Mouse (Mus musculus): ENCODE results near the gene Mboat2.

Gene Mboat2

DNA sequence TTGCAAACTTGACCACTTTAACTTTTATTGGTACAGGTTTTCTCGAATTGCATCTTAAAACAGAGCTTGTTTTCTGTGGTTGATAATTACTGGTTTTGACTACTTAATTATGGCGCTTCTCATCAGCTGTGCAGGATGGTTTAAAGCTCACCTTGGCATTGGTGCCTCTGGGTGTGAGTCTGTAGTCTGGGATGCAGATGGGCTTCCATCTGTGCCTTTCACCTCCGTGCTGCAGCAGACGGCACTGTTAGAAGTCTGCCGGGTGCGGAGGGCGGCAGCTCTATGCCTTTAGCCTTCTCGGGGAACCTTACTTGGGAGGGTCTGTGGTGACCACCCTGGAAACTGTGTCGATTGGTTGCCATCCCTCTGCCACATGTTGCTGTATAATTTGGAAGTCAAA is 29.8 kb downstream of the Mboat2 start:
- no peak for DNase-seq (ENCODE audit: low spot score in 2 of 2)

DNA sequence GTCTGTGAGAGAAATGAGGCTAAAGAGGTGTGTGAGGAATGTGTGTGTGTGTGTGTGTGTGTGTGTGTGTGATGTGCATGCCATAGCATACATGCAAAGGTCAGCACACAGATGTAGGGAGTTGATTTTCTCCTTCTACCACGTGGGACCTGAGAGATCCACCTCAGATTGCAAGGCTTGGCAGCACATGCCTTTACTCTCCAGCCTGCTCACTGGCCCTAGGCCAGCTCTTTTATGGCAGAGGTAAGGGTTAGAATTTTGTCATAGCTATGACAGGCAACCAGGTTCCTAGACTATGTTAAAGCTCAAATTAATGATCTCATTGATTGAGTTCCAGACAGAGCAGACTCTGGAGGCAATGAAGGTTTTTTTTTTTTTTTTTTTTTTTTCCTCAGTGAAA is 33.1 kb downstream of the Mboat2 start:
- no peak for DNase-seq (ENCODE audit: low spot score in 2 of 2)

DNA sequence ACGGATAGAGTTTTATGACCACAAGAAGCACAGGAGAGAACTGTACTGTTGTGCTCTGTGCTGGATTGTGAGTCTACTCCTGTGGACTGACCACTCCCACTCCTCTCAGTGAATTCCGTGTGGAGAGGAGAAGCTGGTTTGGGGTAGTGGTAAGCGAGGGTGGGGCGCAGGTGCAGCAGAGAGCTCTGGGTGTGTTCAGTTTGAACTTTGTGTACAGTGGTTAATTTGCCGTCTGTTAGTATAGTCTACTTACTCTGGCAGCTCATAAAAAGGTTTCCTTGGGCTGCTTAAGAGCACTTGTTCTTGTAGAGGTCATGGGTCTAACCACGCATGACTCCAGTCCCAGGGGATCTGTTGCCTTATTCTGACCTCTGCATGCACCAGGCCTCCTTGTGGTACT is 36.0 kb downstream of the Mboat2 start:
- no peak for DNase-seq (ENCODE audit: low spot score in 2 of 2)

DNA sequence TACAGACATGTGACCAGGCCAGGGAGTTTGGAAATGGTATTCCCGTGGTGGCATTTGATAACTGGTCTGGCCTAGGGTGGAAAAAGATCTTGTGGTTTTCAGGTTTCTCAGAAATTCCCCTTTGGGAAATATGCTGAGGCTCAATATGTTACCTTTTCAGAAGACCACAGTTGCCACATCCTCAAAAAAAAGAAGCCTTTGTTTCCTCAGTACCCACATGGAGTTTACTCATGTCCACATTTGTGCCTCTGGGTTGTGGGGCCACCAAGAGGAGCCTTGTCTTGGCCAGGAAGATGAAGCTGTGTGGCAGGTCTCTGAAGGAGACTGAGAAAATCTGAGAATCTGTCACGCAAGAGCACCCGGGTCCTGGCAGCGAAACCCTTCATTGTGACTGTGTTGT is 38.0 kb downstream of the Mboat2 start:
- DNase-seq (ENCODE audit: low spot score in 2 of 2): no peak

DNA sequence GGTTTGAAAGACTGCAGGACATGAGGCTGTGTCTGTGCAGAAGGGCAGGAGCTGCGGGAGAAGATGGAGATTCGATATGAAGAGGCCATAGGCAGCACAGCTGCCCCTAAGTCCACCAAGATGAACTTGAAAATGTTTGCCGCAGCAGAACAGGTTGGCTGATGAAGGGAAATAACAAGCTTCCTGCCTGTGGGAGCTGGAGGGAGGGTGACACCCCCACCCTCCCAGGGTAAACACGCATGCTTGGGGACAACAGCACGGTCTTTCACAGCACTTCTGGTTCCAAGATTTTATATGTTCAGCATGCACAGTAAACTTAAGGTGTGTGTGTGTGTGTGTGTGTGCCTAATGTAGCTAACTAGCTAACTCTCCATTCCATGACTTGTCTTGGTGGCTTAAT is 38.6 kb downstream of the Mboat2 start:
- no peak for DNase-seq (ENCODE audit: low spot score in 2 of 2)

DNA sequence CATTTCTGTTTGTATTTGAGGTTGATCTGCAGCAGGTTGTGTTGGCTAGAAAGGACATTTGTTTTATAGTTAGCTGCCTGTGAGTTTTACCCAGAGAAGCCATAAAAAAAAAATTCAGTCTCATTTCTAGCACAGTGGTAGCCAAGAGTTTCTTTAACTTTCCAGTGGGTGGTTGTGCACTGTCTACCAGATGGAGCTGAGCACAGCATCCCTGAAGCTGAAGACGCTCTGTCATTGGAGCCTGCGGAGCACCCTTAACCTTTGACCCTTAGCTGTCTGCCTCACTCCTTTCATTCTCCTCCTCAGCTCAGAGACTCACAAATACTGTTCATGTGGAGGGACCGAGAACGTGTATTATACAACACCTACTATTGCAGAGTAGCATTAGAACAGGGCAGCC is 40.2 kb downstream of the Mboat2 start:
- DNase-seq (ENCODE audit: low spot score in 2 of 2): no peak

DNA sequence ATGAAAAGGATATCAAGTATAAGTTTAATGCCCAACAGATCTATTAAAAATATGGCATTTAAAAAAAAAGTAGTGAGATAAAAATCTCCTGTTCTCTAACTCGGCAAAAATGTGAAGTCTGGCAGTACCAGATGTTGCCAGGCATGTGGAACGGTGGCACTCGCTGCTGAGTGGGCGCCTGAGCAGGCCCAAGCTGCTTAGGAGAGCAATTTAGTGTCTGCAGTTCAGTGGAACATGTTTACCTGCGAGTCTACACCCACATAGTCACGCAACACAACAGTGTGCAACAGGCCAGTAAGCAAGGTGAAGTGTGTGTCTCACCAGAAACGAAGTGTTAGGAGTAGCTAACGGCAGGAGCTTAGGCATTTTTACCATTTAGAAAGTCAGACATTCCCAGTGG is 41.6 kb downstream of the Mboat2 start:
- no peak for DNase-seq (ENCODE audit: low spot score in 2 of 2)

DNA sequence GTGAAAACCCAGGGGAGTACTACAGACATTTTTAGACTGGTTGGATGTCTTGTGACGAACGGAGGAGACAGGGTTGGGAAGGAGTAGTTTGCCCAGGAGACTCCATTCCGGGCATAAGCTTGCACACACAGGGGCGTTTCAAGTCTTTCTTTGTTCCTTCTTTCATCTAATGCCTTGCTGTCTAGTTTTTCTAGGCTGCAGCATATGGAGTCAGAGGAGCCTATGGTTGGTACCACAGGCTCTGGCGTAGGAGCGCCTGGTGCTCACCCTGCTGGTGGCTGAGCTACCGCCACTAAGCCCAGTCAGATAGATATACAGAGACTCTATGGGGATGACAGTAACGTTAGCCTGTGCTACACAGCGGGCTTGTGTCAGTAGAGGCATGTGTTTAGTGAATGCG is 42.0 kb downstream of the Mboat2 start:
- DNase-seq (ENCODE audit: low spot score in 2 of 2): no peak

DNA sequence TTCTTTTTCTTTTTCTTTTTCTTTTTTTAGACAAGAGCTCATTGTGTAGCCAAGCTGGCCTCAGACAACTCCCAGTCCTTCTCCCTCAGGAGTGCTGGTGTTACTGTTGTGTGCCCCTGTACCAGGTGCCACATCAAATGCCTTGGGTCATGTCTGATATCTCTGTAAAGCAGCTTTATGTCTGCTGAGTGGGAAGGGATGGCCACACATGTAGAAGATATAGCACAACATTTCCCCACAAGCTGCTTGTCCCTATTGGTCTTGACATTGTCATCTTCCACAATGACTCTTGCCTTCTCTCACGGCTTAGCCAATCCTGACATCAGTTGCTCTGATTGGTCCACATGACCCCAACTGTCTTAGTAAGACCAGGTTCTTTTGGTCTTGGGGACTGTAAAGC is 45.2 kb downstream of the Mboat2 start:
- DNase-seq (ENCODE audit: low spot score in 2 of 2): no peak

DNA sequence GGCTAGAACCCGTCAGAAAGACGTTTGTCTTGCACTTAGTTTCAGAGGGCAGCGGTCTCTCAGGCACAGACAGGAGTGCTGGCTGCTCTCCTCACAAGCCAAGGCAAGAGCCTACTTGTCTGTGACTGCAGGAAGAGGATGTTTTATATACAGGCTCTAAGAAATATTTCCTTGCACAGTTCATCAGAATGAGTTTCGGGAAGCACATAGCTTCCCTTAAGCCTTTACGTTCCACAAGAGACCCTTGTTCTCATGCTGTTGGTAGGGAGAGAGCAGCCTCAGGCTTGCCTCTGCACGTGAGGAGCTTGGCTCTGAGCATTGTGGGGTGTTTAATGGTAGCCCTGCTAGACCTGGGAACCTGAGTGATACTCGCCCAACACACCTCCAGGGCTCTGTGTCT is 46.6 kb downstream of the Mboat2 start:
- DNase-seq (ENCODE audit: low spot score in 2 of 2): no peak

DNA sequence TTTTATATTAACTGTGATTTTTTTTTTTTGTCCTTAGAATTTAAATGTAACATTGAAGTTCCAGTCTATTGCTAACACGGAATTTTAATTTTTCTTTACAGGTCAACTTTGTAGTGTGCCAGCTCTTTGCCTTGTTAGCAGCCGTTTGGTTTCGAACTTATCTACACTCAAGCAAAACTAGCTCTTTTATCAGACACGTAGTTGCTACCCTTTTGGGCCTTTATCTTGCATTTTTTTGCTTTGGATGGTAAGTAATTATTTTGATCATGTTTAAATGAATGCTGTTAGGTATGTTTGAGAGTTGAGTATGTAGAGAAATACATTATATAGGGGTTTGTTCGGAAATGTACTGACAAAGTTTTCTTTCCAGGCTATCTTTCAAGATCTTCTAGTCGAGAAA is 47.4 kb downstream of the Mboat2 start:
- no peak for DNase-seq (ENCODE audit: low spot score in 2 of 2)

DNA sequence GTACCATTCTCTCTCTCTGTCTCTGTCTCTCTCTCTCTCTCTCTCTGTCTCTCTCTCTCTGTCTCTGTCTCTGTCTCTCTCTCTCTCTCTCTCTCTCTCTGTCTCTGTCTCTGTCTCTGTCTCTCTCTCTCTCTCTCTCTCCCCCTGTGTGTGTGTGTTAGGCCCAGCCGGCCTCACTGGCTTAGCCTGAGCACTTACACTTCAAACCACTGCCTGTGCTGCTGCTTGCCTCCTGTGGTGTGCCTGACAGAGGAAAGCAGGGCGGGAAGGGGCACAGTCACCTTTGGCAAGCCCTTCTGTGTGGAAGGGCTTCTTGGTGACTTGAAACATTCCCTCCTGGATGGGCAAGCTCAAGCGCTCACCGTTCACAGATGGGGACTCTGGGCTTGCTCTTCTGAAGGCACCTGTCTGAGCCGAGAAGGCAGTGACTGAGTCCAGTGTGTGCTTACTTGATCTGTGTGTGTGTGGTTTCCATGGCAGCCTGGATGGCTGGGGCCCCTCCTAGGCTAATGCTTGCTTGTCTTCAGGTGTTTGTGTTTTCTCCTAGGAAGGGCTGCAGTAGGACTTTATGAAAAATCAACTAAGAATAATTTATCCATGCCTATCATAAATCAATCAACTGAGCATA is 48.2 kb downstream of the Mboat2 start:
- no peak for DNase-seq (ENCODE audit: low spot score in 2 of 2)

DNA sequence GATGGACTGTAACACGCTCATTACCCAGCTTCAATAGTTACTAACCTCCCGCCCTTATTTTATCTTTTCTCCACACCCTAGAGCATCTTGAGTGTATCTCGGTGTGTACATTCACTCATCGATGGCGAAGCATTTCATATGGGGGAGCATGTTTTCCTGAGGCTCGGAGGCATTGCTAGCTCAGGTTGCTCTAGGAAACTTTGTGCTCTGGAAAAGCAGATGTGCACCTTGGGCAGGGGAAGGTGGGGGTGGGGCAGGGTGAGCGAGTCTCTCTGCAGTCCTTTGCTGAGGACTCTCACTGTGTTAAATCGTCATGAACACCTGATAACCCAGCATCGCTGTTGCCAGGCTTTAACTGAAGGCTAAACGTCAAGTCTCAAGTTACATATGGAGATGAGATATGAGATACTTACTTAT is 48.9 kb downstream of the Mboat2 start:
- no peak for DNase-seq (ENCODE audit: low spot score in 2 of 2)

DNA sequence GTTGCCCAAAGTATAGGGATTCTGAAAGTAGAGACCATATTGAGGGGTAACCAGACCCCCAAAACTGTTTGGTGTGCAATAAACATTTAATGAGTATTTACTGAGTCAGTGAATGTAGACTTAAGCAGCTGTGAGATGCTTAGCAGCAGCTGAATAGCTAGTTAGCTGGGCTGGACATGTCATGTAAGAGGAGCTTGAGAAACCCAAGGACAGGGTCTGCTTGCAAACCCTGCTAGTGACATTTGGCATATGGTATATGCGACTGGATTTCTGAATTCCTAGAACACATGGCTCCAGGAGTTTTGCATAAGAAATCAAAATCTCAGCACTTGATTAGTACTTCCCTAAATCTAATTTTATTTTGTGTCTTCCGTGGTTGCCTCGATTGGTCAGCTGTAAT is 52.6 kb downstream of the Mboat2 start:
- no peak for DNase-seq (ENCODE audit: low spot score in 2 of 2)

DNA sequence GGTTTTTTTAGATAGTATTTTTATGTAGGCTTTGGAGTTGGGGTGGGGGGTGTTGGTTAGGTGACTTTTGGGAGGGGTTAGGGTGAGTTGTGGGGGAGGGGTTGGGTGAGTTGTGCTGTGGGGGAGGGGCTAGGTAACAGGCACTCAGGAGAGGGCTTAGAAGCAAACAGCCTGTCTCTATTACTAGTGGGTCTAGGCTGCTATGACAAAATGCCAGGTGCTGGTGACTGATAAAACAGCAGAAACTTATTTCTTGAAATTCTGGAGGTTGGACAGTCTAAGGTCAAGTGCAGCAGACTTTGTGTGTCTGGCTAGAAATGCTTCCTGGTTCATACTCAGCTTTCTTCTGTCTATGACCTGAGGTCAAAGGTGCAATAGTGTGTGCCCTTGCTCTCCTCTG is 56.1 kb downstream of the Mboat2 start:
- no peak for DNase-seq (ENCODE audit: low spot score in 2 of 2)

DNA sequence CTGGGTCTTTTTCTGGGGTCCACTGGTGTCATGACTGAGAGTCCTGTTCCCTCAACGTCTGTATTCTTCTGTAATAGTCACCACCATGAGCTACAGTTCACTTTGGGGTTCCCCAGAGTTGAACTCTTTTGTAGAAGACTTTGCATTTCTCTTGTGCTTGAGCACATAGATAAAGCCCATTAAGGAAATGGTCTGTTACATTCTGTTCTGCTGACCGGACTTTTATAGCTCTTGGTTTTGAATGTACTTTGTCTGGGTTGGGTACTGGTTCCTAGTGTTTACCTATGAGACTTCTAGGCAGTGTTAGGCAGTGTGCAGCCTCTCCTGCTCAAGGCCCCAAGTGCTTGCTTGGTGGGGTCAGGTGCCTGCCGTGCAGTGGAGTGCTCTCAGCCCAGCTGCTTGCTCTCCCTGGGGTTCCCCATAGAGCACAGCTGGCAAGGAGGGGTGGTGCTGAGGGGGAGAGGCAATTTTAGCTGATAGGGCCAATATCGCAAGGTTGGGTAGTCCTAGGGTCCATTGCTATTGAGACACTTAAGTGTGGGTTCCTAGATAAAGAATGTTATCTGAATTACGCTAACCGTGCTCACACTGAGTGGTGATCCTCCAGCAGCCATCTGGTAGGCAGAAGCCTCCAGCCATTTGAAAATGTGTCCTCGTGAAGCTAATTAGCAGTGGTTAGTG is 58.8 kb downstream of the Mboat2 start:
- DNase-seq (ENCODE audit: low spot score in 2 of 2): no peak

DNA sequence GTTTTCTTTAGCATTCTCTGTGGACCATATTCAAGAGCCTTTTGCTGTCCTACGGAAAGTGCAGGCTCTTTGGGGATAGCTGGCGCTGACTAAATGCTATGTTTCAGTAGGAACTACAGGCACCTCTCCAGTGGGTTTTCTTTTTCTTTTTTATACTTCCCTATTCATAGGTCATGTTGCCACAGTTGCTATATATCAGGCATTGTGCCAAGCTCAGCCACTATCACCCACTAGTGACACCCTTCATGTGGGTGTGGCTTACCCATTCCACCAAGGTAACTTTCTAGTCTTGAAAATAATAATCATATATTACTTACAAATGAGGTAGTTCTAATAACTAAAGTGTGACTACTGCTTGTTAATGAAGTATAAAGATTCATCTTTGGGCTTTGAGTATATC is 59.5 kb downstream of the Mboat2 start:
- DNase-seq (ENCODE audit: low spot score in 2 of 2): no peak

DNA sequence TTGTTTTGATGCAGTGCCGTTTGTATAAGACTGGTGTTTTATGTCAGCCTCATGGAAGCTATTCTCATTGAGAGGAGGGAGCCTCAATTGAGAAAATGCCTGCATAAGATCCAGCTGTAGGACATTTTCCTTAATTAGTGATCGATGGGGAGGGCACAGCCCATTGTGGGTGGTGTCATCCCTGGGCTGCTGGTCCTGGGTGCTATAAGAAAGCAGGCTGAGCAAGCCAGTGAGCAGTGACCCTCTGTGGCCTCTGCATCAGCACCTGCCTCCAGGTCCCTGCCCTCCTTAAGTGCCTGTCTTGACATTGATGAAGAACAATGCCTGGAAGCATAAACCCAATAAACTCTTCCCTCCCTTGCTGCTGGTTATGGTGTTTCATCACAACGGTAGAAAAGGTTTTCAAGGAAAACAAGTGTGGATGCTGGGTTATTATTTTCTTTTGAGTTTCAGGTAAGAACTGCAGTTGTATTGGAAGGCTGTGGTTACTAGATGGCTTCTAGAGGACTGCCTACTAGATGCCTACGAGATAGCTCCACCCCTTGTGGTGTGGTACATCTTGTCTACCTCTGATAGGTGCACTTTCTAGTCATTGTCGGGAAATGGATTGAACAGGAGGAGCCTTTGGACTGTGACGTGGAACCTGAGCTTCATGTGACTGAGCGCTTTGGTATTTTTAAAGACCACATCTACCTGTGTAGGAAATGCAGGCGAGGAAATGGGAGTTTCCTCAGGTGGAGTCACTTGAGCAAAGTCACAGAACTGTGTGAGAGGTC is 60.2 kb downstream of the Mboat2 start:
- DNase-seq (ENCODE audit: low spot score in 2 of 2): no peak

DNA sequence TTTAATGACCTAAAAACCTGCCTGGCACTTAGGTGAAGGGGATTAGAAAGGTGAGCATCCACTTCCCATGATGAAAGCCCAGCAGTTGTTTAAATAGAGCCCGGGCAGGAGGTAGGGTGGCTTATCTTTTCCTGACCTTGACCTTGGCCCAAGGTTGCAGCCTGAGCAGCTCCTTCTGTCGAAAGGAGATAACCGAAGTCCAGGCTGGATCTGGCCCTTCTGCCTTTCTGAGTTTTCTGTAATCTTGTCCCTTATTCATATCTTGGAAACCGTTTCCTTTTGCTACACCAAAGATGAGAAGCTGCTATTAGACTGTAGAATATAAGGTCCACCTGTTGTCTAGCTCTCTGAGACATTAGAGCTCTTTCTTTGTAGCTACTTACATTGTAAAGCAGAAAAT is 61.9 kb downstream of the Mboat2 start:
- DNase-seq (ENCODE audit: low spot score in 2 of 2): no peak

DNA sequence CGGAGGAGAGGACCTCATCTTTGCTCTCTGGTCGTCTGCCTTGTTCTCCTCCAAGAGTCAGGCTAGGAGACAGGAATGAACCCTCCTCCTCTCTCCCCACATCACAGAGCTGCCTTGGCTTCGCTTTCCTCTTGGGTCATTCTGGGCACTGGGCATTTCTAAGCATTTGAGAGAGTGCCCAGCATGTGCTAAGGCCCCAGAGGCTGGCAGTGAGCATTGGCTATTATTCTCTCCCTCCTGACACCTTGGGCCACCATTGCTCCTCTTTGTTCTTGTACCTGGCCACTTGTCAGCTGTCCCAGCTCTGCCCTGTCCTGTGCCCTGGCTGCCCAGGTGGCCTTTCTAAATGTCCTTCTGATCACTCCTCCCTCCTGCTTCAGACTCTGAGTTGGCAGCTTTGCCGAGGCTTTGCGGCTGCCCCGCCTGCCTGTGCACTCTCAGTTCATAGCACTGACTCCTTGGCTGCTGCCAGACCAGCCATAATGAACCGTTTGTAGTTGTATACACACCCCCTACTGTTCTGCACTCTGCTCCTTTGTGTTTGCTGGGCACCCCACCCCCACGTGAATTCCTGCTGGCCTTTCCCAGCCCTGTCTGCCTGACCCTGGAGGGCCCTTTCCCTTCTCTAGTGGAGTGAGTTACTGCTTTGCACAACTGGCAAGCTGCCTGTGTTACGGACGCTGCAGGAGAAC is 63.2 kb downstream of the Mboat2 start:
- peak; percentile 10 to 11 for DNase-seq (ENCODE audit: low spot score in 2 of 2)

DNA sequence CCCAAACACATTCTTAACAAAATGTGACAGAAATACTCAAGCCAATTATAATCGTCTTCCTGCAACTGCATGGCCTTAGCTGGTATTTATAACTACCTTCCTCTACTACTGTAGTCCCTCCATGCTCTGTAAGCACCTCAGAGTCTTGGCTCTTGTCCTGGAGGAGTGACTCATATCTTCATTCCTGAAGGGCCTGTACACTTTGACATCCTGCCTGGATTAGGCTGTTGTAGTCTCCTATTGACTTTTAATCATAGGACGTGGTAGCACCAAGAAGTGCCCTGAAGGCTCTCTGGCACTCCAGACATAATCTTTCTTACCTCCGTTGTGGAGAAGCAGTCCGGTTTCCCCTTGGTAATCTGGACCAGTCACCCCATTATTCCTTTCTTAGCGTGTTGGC is 64.7 kb downstream of the Mboat2 start:
- peak; percentile 39 to 44 for DNase-seq (ENCODE audit: low spot score in 2 of 2)

DNA sequence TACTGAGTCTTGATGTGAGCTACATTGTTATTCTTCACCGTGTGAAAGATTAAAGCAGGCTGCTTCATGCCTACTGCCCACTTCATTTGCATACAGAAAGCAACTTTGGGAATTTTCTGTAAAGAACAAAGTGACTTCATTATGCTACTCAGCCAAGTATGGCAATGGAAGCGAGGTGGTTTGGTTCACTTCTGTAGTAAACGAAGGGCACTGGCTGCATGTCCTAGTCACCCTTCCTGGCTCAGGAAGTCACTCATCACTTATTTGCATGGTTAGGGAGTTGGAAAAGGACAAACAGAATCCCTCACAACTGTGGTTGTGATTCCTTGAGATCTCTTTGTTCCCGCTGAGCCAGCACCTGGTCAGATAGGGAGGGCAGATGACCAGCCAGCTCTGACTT is 66.7 kb downstream of the Mboat2 start:
- DNase-seq (ENCODE audit: low spot score in 2 of 2): no peak

DNA sequence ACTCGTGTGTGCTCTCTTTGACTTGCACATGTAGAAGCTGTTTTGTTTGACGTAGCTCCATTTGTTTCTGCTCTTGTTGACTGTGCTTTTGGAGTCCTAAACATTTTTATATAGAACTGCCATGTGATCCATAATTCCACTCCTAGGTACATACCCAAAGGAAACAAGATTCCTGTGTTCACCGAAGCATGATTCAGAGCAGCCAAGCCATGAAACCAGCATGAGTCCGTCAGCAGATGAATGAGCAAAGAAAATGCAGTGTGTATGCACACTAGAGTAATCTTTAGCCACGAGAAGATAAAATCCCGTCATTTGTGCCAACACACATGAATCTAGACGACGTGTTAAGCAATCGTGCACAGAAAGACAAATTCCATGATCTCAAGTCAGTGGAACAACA is 67.5 kb downstream of the Mboat2 start:
- no peak for DNase-seq (ENCODE audit: low spot score in 2 of 2)
